Mouse (Mus musculus) adrenal gland, adult (tissue): ENCODE measurements around the gene Cort.
"Not testable (repeated sequence)": the region's sequence is repeated elsewhere in the genome, so short reads cannot be mapped to it uniquely, and the experiment has no call there.

Experiments
- DNase-seq, 2 experiments: peaks; one replicate each; pipeline ENCODE4 v3.0.0; 2022 to 2023; ENCODE audit warnings: low spot score in 1 of 2; ENCODE audit not compliant: inconsistent age in 2 of 2

Gene Cort

DNA sequence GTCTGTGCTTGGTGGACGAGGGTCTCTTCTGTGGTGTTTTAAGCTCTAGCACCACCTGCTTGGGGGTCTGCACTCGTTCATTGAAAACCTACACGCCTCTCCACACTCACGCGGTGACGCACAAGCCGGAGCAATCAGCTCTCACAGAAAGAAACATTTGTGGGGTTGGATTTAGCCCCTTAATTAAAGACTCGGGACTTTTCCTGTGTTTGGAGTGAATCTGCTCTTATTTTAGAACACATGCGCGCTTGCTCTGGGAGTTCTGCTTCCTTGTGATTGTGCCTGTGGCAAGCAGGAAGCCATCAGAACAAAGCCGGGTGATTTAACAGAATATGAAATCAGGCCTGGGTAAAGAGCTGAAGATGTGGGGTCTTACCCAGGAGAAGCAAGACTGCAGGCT is at the start of gene Cort:
Gene Cort (minus strand): TSS at position 101 of the 400 bp plus-strand sequence.
- DNase-seq: no peak

DNA sequence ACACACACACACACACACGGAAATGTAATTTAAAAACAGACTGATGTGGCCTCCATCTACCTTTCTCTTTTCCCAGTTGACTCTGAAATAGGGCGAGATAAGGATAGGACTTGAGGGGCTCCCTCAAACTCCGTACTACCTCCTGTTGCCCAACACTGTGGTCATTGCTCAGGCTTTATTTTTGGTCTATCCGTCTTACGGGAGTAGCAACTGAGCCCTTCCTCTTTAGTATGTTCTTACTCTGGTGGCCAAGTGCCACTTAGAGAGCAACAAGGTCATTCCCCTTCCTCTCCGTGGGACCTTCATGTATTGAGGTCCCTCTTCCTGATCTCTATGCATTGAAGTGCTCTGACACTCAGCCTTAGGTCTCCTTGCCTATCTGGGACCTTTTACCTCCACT is 47.1 kb upstream of the Cort start:
- no peak for DNase-seq

DNA sequence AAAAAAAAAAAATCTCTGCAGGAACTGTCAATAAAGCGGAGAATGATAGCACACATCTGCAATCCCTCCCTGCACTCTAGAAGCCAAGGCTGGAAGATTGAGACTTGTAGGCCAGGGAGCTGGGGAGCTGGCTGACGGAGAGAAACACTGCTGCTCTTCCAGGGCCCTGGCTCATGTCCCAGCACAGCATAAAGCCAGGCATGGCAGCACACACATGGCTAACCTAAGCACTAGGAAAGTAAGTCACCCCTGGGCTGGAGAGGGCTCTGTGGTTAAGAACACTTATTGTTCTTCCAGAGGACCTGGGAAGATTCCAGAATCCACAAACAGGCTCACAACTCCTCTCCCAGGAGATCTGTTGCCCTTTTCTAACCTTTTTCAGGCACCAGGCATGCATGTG is 46.1 kb upstream of the Cort start:
- DNase-seq: peak in 1 of 2 experiments; percentile 63

DNA sequence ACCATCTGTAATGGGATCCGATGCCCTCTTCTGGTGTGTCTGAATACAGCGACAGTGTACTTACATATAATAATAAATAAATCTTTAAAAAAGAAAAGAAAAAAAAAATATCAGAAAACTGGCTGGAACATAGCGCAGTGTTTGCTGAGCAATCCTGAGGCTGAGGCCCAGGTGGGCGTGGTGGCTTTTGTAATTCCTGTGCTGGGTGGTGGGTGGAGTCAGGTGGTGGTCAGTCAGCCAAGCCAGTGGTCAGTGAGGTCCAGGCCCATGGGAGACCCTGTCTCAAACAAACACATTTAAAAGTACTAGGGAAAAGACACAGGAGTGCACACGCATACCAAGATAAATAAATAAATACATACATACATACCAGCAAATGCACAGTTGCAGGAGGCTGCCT is 45.5 kb upstream of the Cort start:
- DNase-seq: peak in 1 of 2 experiments; percentile 63

DNA sequence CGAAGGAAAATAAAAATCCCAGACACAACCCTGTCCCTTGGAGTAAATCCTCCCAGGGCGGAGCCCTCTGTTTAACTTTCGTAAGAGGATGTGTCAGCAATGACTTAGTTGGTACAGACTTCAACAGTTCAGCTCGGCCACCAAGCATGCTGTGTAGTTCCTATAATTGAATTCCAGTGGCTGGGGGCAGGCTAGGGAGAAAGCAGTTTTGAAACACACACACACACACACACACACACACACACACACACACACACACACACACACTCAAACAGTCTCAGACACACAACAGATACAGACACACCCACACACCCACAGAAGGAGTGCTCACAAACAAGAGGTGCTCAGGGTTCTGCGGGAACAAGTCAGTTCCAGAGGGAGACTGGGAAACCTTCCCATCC is 45.0 kb upstream of the Cort start:
- DNase-seq: peak in 1 of 2 experiments; percentile 80

DNA sequence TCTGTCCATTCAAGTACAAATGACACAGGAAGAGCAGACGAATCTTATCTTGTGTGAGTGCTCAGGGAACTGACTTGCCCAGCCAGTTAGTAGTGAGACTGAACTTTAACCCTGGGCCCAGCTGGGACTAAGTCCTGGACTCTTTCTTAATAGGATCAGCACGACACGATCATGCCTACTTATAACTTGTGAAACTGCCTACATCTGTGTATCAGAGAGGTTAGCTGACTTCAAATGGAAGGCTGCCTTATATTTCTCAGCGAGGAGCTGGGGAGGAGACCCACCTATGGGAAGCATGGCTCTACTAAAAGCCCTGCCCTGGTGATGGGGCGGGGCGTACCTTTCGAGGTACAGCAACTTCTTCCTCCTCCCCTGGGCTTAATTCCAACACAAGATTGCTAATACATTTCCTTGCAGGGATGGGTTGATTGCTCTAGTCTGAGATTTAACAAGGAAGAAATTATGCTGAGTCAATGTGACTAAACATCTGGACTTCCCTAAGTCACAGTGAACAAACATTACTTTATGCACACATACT is 43.9 kb upstream of the Cort start:
- peak in 1 of 2 experiments; percentile 82 for DNase-seq

DNA sequence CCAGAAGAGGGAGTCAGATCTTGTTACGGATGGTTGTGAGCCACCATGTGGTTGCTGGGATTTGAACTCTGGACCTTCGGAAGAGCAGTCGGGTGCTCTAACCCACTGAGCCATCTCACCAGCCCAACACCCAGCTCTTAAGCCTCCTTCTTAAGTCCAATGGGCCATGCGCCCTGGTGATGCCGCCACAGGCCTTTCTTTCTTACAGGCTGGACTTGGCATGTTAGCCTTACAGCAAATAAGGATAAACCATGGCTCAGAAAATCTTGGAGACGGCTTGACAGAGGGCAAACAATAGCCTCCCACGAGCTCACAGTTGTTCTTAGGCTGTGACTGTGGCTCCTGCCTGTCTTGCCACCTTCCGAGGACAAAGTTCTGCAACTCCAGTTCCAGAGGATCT is 43.4 kb upstream of the Cort start:
- not testable (repeated sequence) for DNase-seq

DNA sequence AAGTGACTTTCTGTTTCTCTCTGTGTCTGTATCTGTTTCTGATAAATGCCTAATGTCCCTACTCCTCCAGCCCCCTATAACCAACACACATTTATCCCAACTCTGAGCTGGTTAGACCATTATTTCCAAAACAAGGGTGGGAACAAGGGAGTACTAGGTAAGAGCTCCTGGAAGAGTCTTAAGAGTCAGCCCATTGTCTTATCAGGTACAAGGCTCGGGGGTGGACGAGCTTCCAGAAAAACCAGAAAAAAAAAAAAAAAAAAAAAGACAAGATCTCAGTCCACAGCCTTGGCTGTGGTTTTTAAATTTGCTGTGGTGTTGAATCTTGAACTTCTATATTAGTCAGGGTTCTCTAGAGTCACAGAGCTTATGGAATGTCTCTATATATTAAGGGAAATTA is 41.5 kb upstream of the Cort start:
- no peak for DNase-seq

DNA sequence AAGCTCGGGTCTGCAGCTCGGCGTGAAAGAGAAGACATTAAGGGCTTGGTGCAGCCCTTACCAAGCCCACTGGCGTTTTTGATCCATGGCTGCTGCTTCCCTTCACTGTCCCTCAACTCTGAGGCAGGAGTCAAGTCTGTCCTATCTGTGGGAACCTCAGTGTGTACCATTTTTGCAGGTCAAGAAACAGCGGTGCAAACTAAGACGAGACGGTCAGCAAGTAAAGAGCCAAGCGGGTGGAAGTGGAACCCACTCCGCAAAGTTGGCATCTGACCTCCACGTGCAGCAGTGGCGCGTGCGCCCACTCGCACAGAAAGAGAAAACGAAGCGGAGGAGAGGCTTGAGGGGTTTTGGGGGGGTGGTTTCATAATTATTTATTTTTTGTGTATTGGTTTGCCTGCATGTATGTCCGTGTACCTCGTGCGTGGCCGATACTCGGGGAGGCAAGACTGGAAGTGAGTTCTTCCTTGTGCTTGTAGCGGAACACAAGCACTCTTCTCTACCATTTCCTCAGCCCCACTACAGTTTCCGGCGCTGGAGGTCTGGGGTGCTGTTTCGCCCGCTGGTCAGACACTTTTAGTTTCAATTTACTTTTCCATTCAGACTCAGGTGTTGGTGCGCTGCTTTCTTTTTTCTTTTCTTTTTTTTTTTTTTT is 40.5 kb upstream of the Cort start:
- no peak for DNase-seq

DNA sequence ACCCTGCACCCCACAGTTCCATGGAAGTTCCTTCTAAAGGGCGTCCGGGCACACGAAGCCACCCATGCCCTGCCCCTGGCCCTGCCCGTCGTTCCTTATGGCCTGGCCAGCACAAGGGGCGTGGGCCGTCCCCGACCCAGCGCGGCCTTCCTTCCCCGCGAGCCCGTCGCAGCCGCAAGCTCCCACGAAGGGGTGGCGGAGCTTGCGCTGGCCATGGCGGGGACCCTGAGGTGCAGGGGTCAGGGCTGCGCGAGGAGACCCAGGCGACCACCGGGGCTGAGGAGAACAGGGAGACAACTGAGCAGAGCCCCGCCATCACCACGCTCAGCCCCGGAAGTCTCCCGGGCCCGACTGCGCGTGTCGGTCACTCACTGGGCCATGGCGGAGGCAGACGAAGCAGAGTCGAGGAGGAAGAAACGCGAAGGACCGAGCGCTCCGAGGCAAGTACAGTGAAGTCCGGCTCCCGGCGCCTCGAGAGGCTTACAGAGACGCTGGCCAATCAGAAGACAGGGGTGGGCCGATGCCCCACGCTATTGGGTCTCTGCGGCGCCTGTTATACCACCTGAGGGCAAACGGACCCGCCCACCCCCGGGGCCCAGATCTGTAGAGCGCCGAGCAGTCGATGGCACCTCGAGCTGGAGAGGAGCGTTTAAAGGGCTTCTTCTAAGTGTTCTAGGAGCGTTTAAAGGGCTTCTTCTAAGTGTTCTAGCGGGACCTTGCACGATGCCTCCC is 39.8 kb upstream of the Cort start, which contains the start of gene Pgd:
Gene Pgd (minus strand): TSS at position 557 of the 732 bp plus-strand sequence.
- DNase-seq: peak; percentile 97 to 99

DNA sequence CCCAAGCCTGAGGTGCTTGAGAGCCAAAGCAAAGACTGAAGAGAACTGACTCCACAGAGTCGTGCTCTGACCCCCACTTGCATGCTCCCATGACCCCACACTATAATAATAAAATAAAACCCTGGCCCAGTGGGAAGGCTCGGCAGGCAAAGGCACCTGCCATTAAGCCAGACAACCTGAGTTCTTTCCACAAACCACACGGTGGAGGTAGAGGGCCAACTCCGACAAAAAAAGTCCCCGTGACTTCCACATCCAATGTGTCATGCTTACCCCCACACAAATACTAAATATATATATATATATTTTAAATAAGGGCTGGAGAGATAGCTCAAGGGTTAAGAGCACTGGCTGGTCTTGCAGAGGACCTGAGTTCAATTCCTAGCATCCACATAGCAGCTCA is 37.6 kb upstream of the Cort start:
- no peak for DNase-seq

DNA sequence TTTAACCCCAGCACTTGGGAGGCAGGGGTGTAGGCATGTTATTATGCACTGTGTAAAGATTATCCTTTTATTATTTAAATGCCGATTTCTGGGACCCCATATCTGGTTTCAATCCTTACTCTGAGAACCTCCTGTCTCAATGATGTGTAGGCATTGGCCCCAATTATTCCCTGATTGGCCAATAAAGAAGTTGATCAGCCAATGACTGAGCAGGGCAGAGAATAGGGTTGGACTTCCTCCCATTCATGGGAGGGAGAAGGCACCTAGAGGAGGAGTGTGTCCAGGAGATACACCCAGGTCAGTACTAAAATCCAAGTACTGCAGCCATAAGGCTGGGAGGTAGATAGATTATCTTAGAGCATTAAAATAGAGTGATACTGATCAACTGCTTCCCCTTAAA is 36.6 kb upstream of the Cort start:
- no peak for DNase-seq

DNA sequence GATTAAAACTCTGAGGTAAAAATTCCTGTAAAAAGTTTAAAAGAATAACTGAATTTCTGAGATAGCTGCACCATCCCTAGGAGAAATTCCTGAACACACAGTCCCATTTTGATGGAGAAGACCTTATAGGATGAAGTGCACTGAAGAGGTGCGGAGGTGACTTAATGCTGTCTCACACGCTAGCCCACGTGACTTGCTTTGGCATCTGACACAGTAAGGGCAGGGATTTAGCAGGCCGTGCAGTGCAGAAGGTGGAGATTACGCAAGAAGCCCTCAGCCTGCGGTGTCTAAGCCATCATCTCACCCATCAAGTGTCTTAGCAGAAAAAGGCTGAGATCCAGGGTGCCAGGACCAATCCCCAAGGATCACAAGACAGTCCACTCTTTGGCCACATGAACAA is 34.6 kb upstream of the Cort start:
- DNase-seq: peak in 1 of 2 experiments; percentile 66

DNA sequence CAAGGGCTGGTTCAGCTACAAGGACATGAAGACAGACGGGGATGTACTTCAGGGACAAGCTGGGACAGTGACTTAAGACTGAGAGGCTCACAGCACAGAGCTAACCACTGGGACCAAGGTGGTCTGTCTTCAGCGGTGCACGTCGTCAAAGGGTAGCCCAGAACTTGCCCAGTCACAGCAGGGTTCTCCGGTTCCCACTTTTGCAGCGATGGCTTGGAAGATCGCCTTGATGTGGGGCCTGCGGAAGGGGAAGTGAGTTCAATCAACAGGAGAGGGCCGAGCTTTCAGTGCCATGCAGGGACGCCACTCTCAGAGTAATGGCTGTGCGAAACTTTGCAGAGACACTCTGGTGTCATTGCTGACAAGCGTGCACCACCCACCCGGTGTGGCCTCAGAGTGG is 33.3 kb upstream of the Cort start:
- peak in 1 of 2 experiments; percentile 55 for DNase-seq

DNA sequence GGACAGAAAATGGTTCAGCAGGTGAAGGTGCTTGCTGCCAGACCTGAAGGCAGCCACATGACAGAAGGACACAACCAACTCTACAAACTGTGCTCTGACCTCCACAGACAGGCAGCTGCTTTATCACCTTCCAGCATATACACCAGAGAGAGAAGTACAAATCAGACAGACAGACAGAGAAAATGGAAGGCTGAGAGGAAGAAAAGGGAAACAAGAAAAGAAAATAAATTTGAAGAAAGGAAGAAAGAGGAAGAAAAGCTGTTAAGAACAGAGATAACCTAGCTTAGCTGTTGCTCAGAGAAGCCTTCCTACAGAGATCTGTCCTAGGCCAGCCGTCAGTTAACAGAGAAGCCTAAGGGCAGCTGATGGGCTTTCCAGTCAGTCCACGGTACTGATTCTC is 32.6 kb upstream of the Cort start:
- DNase-seq: no peak

DNA sequence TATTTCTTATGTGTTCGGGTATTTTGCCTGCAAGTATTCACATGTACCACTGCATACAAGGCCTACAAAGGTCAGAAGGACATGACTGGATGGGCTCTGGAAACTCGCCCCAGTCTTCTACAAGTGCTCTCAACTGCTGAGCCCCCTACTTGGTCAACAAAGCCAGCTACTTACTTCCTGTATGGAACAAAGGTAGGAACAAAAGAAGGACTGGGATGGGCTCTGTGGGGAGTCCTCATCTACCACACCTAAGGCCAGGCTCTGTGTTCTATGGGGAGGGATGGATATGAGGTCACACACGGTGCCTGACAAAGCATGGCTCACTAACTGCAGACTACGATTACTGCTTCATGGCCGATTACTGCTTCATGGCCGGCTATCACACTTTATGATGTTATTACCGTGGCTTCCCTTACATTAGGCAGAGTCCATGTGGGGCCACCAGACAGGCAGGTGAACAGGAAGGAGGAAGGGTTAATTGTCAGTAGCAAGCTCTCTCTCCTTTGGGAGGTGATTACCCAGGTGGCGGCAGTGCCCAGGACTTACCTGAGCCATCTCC is 30.9 kb upstream of the Cort start:
- DNase-seq: no peak

DNA sequence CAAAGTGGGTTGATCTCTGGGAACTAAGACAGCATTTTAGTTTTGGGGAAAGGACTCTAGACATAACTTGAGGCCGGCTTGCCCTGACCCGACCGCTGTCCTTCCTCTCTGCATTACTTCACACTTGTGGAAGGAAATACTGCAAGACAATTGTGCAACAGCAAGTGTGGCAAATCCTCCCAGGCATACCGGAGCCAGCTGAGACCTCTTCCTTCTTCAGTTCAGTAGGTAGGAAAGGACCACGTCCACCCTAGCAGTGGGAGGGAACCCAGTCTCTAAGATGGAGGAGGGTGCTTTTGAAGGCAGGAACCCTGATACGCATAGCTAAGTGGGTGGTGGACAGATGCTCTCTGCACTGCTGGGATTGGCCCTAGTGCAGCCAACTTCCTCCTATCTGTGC is 29.1 kb upstream of the Cort start:
- DNase-seq: peak in 1 of 2 experiments; percentile 84

DNA sequence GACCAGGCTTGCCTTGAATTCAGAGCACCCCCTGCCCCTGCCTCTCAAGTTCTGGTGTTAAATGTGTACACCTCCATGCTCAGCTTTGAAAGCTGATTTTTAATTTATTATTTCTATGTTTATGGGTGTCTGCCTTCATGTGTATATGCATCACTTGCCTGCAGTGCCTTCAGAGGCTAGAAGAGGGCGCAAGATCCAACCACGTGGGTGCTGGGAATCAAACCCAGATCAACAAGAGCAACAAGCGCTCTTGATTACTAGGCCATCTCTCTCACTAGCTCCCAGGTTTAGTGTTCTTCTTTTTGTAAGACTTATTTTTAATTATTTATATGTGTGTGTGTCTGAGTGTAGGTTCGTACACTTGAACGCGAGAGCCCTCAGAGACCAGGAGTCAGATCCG is 28.3 kb upstream of the Cort start:
- no peak for DNase-seq

DNA sequence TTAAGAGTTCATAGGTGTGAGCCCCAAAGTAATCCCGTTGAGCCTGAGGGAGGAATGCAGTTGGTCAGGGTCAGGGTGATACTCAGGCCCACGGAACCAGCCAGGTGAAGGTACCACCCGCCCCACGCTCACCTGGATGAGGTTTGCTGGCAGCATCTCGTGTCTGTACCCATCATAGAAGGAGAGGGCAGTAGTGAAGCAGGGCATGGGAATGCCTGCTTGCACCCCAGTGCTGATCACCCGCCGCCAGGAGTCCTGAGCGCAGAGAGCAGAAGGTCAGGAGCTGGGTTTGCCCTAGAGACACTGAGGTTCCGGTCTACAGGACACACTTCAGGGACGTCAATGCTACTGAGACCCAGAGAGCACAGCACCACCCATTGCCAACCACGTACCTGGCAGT is 24.2 kb upstream of the Cort start:
- DNase-seq: no peak

DNA sequence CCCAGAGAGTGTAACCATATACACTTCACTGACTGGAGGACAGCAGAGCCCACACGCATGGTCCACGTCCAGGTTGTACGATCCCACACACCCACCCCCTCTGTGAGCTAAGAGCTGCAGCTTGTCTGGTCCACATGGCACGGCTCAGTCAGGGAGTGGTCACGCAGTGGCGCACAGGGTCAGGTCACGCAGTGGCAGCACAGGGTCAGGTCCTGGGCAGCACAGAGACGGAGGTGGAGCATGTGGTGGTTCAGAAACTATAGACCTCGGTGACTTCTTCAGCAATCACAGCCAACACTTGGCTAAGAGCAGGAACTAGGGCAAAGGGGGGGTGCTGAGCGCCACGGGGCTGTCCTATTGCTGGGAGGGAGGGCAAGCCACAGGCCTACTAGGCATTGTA is 23.7 kb upstream of the Cort start:
- peak; percentile 29 to 78 for DNase-seq

DNA sequence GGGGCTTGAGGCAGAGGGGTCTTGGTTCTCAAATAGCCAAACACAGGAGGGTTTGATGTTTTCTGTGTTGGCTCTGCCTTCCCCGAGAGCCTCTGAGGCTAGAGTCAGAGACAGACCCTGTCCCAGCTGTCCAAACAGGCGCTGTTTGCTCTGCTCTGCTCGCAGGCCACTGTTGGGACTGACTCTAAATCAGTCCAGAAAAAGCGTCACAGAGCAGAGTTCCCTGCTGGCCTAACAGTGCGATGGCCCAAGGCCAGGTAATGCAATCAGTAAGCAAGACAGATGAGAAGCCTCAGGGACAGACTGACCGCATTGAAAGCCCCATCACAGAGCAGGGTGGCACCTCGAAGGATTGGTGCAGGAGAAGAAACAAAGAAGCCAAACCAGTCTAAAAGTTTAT is 23.0 kb upstream of the Cort start:
- peak; percentile 81 to 90 for DNase-seq

DNA sequence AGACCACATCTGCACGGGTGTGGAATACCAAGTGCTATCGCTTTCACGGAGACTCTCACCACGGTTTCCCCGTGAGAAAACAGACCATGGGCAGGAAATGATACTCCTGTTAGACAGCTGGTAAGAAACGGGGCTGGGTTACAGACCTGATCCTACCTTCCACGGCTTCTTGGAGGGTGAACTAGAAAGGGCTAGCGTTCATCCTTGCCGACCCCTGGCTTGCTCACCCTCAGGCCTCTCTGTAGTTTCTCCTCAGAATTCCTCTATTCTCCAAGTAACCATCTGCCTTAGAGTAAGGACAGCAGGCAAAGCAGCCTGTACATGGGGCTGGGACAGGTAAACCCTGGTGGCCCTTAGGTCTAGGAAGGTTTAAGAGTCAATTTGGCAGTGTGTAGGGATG is 22.6 kb upstream of the Cort start:
- DNase-seq: peak in 1 of 2 experiments; percentile 49
